Mouse (Mus musculus): Measurements from ENCODE around the gene Rasgrf2.

Gene Rasgrf2

DNA sequence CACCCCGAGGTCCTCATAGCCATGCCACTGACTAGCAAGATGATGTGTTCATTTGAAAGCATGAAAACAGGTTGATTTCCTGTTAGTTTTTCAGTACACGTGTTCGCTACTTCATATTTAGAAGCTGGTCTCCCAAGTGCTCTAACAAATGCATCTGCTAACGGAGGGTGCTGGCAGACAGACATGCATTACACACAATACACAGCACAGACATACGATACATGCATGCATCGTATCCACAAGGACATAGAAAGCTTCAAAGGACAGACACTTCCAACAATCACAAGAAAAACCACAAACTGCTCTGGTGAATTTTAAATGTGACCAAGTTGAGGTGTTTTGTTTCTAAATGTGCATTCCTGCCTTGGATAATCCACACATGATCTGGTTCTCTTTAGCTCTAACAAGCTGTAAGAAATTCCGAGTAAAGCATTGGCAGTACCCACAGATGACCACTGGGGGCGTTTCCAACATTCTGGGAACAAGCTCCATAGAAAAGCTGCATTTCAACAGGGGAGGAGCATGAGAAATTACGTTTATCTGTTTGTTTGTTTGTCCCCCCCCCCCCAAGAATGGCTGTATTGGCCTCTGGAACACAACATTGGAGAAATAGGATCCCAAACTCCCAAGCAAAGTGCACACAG is 249.5 kb downstream of the Rasgrf2 start:
- peak; percentile 68 for DNase-seq (ENCODE audit: low read depth, low spot score)

DNA sequence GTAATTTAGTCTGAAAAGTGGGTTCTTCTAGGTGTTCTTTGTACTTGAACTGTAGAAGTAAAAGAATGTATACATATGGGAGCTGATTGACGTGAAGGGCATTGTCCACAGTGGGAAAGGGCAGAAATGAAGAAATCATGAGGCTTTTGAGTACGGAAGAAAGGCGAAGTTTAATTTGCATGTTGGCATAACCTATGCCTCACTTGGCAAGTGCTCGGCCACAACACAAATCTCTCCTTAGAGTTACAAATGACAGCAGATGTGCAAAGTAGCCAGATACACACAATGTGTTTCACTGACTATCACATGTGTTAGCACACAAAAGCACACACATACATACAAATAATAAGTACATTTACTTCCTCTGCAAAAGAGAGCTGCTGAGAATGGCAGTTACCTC is 251.2 kb downstream of the Rasgrf2 start:
- DNase-seq (ENCODE audit: low read depth, low spot score), result no peak

- DNase-seq (ENCODE audit: low read depth, low spot score), result no peak
Observed at GRCm38 (mm10) chr13:91877996-91878395, 253.5 kb downstream of the Rasgrf2 start.

DNA sequence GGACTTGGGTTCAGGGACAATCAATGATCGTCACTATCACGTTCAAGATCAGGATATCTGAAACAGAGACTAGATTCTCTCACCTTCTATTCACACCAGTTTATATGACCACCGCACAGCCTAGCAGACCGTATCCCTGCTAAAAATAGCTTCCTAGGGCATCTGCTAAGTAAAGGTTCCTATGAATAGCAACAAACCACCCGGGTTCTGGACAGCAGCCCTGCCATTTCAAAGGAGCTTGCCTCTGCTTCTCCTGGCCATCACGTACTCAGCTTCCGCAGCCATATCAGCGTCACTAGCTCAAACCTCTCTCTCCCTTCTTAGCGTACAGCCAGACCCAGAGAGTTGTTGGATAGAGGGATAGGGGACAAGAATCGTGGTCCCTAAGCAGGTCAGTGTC is 254.1 kb downstream of the Rasgrf2 start:
- DNase-seq (ENCODE audit: low read depth, low spot score), result no peak

DNA sequence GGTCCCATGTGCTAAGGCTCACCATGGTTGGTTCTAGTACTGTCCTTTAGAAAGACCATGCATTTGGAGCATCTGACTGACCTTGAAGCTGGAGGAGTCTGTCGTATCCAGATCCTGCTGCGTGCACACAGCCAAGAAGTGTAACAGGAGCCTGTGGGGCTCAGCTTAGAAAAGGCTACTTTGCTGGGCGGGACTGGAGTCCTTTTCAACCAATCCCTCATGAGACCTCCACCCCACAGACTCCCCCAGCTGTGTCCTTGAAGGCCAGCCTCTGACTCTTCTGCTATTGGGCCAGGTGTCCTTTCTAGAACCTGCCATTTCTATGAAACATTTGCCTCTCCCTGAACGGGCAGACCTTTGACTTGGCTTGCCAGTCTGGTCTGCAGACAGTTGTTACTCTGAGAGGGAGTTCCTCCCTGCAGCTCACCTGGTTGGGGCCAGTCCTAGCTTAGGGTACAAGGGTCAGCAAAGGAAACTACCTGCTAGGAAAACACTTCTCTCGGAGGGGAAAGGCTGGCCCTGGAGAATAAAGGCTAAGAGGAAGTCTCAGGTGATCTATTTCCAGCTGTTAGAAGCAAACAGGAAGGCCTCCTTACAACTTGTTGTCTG is 254.6 kb downstream of the Rasgrf2 start, which contains the start of gene Ckmt2:
TSS of gene Ckmt2 (minus strand) at position 145 of the 609 bp plus-strand sequence.
- no peak for DNase-seq (ENCODE audit: low read depth, low spot score)

GRCm38 (mm10) chr13:91875581-91875980 is 255.9 kb downstream of the Rasgrf2 start:
- DNase-seq (ENCODE audit: low read depth, low spot score), result no peak

GRCm38 (mm10) chr13:91874565-91874964 is 256.9 kb downstream of the Rasgrf2 start:
- DNase-seq (ENCODE audit: low read depth, low spot score), result no peak

DNA sequence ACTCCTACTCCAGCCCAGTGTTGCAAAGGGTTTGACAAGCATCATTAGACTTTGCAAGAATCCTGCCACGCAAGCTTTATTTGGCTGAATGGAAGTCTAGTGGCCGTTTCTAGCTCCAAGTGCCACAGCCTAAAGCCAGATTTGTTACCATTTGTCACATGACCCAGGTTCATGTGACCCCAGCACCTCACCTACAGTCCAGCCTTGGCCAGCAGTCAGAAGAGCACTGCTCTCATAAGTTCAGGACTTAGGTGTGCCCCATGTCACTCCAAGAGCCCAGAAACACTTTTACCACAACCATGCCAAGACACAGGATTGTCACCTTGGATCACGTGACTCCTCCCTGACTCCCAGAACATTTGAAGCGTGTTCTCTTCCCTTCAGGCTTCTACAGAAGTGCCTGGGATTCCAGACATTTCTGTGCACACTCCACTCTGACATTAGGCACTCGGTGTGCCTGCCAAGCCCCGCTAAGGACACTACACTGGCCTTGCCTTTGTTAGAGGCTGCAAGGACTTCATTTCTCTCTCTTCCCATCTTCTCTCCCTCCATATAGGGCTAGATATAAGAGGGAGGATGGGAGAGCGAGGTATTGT is 257.6 kb downstream of the Rasgrf2 start:
- DNase-seq (ENCODE audit: low read depth, low spot score), result peak; percentile 12

- DNase-seq (ENCODE audit: low read depth, low spot score), result no peak
Observed at GRCm38 (mm10) chr13:91868577-91868976, 262.9 kb downstream of the Rasgrf2 start.

- DNase-seq (ENCODE audit: low read depth, low spot score), result peak; percentile 54
Observed at GRCm38 (mm10) chr13:91858835-91859234, 272.6 kb downstream of the Rasgrf2 start.

GRCm38 (mm10) chr13:91857427-91857826 is 274.0 kb downstream of the Rasgrf2 start:
- peak; percentile 85 for DNase-seq (ENCODE audit: low read depth, low spot score)

- no peak for DNase-seq (ENCODE audit: low read depth, low spot score)
Observed at GRCm38 (mm10) chr13:91854412-91854811, 277.0 kb downstream of the Rasgrf2 start.
